Mouse (Mus musculus): ENCODE measurements around the gene Gm7929.
"Not testable (repeated sequence)": the region's sequence is repeated elsewhere in the genome, so short reads cannot be mapped to it uniquely, and the experiment has no call there.

Gm7929 gene

GRCm38 (mm10) chr14:41750514-41750913, at the start of gene Gm7929:
Gene Gm7929 (minus strand): TSS chr14:41750614.
- DNase-seq (ENCODE audit: low spot score): not testable (repeated sequence)

DNA sequence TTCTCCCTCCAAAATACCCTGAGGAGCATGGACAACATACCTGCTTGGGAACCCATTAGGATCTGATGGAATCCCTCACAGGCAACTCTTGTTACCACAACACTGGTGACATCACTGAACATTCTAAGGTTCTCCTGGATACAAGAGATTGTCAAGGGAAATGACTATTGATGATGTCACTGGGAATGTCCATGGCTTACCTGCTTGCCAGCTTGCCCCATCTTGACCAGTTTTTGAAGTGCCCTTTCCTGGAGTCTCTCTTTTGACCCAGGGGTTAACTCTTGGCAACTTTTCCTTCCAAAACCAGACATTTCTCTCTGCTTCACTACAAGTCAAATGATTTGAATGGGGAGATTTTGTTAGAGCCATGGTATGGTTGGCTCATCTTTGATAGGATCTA, 21.9 kb upstream of the Gm7929 start, which contains the start of gene Gm47189:
TSS of gene Gm47189 (minus strand) at position 101 of the 400 bp plus-strand sequence.
- DNase-seq (ENCODE audit: low spot score): not testable (repeated sequence)

GRCm38 (mm10) chr14:41755931-41756330, 5.5 kb upstream of the Gm7929 start:
- DNase-seq (ENCODE audit: low spot score): not testable (repeated sequence)

DNA sequence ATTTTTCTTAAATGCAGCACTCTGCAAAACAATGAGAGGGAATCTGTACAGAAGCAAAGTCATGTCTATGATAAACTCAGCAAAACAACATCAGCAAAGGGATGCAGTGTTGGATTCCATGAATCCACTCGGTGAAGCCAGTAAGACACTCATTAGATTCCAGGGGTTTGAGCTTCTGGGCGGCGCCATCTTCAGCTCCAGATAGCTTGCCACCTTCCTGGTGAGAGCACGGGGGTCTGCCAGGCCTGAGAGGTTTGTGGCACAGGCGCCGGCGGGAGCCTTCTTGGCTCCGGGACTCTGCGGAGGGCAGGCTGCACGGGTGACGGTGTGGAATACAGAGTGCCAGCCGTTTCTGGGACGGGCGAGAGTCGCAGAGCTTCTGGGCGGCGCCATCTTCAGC, 27.0 kb downstream of the Gm7929 start:
- not testable (repeated sequence) for DNase-seq (ENCODE audit: low spot score)

- not testable (repeated sequence) for DNase-seq (ENCODE audit: low spot score)
Observed at GRCm38 (mm10) chr14:41717180-41717579, 33.2 kb downstream of the Gm7929 start.

GRCm38 (mm10) chr14:41701785-41702184, 48.6 kb downstream of the Gm7929 start, which contains the start of gene Gm8068:
Gene Gm8068 (minus strand): TSS chr14:41701885.
- DNase-seq (ENCODE audit: low spot score): not testable (repeated sequence)

Measured in ovary, postnatal 36 days (tissue).